Mouse (Mus musculus): Measurements from ENCODE around the gene Slc31a1. TPM values are rescaled to one million over a fixed set of nuclear protein-coding genes. Genes with fewer than 3 reads are reported as not detected.

Slc31a1 gene
- total and polyA plus RNA-seq, 2 experiments, result 75.3 to 88.4 TPM

DNA sequence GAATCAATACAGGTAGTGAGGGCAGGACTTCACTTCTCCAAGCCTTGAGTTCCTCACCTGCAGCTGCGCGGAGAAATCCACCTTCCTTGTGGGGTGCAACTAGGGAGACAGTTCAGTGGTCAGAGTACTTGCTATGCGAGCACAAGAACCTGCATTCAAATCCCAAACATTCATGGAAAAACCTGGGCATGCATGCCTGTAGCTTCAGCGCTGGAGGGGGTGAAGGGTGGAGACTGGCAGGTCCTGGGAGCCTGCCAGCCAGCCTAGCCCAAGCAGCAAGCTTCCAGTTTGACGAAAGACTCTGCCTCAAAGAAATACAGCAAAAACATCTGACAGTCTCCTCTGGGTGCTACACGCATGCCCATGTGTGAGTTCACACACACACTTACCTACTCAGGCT is 74.6 kb downstream of the Slc31a1 start, which contains the start of gene Rnf183:
Gene Rnf183 (minus strand): TSS at position 172 of the 400 bp plus-strand sequence.
- H3K27ac ChIP-seq (replicated peaks; ENCODE audit: insufficient read depth, low read depth, low read length), result no peak within 1 kb of the TSS
- H3K4me1 ChIP-seq (ENCODE audit: control insufficient read depth, insufficient read depth, low read length), result no peaks in the 10 kb centered on the region
- no peak for DNase-seq (ENCODE audit: extremely low read depth, low read depth, low spot score)
- H3K27me3 ChIP-seq (ENCODE audit: control insufficient read depth, insufficient read depth, low read length), result no peaks in the 10 kb centered on the region
- no peaks in the 10 kb centered on the region for H3K36me3 ChIP-seq (ENCODE audit: control insufficient read depth, insufficient read depth, low read length)
- H3K4me3 ChIP-seq (ENCODE audit: insufficient read depth, low read depth, low read length), result no peak within 1 kb of the TSS
- WGBS, result 91% methylated on average over 6 of the region's 6 CpGs
- H3K9ac ChIP-seq (ENCODE audit: low read depth, low read length), result no peak within 1 kb of the TSS
- TF ChIP-seq CTCF (IDR thresholded peaks at IDR 0.05; ENCODE audit: low read depth, low read length) (no peak), POLR2A (IDR thresholded peaks at IDR 0.05; ENCODE audit: extremely low read depth, insufficient read depth, low read length) (no peak)
- H3K79me2 ChIP-seq (ENCODE audit: control insufficient read depth, insufficient read depth, low read length), result no peaks in the 10 kb centered on the region

DNA sequence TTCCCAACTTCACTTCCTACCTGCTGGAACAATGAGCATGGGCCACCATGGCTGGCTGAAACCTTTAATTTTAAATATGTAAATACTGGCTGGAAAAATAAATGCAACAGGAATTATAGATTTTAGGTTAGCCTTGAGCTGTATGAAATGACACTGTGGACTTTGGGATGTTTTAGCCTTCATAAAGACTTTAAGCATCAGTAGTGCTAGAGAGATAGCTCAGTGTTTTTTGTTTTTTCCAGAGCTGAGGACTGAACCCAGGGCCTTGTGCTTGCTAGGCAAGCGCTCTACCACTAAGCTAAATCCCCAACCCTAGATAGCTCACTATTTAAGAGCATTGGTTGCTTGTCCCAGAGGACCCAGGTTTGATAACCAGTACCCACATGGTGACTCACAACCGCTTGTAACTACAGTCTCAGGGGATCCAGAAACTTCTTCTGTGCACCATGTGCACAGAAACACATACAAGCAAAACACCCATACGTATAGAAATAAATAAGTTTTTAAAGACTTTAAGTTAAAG is 76.8 kb downstream of the Slc31a1 start:
- no peak overlapping the region for H3K27ac ChIP-seq (replicated peaks; ENCODE audit: insufficient read depth, low read depth, low read length)
- H3K4me3 ChIP-seq (ENCODE audit: insufficient read depth, low read depth, low read length), result no peak overlapping the region
- no peaks in the 10 kb centered on the region for H3K79me2 ChIP-seq (ENCODE audit: control insufficient read depth, insufficient read depth, low read length)
- peaks cover 5% of the 10 kb centered on the region for H3K4me1 ChIP-seq (ENCODE audit: control insufficient read depth, insufficient read depth, low read length)
- H3K36me3 ChIP-seq (ENCODE audit: control insufficient read depth, insufficient read depth, low read length), result no peaks in the 10 kb centered on the region
- no peaks in the 10 kb centered on the region for H3K27me3 ChIP-seq (ENCODE audit: control insufficient read depth, insufficient read depth, low read length)
- TF ChIP-seq CTCF (IDR thresholded peaks at IDR 0.05; ENCODE audit: low read depth, low read length) (no peak), POLR2A (IDR thresholded peaks at IDR 0.05; ENCODE audit: extremely low read depth, insufficient read depth, low read length) (no peak)
- no peak for DNase-seq (ENCODE audit: extremely low read depth, low read depth, low spot score)
- H3K9ac ChIP-seq (ENCODE audit: low read depth, low read length), result no peak overlapping the region
- 92% methylated on average over 3 of the region's 3 CpGs for WGBS

DNA sequence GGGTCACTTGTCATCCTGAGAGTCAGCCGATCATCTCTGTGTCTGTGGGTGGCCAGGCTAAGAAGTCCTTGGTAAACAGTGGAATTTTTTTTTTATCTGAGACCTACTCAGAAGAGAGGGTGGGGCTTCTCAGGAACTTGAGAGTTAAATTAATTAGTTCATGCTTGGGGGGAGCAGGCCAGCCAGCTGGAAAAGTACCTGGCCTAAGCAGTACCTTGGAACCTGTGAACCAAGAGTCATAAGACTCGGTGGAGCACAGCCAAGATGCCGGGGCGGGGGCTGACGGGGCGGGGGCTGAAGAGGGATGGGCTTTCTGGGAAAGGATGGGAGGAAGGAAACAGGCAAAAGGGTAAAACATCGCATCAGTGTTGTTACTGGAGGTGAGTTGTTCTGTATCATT is 77.3 kb downstream of the Slc31a1 start:
- 88% methylated on average over 7 of the region's 7 CpGs for WGBS
- H3K27ac ChIP-seq (replicated peaks; ENCODE audit: insufficient read depth, low read depth, low read length), result no peak overlapping the region
- no peaks in the 10 kb centered on the region for H3K27me3 ChIP-seq (ENCODE audit: control insufficient read depth, insufficient read depth, low read length)
- no peak overlapping the region for H3K9ac ChIP-seq (ENCODE audit: low read depth, low read length)
- TF ChIP-seq CTCF (IDR thresholded peaks at IDR 0.05; ENCODE audit: low read depth, low read length), result no peak
- no peak for TF ChIP-seq POLR2A (IDR thresholded peaks at IDR 0.05; ENCODE audit: extremely low read depth, insufficient read depth, low read length)
- H3K79me2 ChIP-seq (ENCODE audit: control insufficient read depth, insufficient read depth, low read length), result no peaks in the 10 kb centered on the region
- H3K36me3 ChIP-seq (ENCODE audit: control insufficient read depth, insufficient read depth, low read length), result no peaks in the 10 kb centered on the region
- peaks cover 5% of the 10 kb centered on the region for H3K4me1 ChIP-seq (ENCODE audit: control insufficient read depth, insufficient read depth, low read length)
- H3K4me3 ChIP-seq (ENCODE audit: insufficient read depth, low read depth, low read length), result no peak overlapping the region
- no peak for DNase-seq (ENCODE audit: extremely low read depth, low read depth, low spot score)

DNA sequence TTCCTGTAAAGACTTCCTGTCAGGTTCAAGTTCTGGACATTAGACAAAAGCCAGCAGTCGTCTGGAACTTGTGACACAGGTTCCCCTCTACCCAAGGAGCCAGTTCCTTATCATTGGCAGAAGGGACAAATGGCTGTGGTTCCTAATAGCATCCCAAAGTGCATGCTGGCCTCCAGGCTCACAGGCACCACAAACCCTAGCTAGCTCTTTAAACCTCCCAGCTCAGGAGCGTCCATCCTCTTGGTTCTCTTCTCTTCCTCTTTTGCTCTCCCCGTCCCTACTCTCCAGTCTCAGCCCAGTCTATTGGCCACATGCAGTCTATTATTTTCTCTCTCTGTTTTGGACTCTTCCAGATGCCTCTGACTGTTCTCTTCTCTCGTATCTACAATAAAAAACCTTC is 79.3 kb downstream of the Slc31a1 start:
- Histone ChIP-seq H3K9ac (ENCODE audit: low read depth, low read length) (no peak overlapping the region), H3K27ac (replicated peaks; ENCODE audit: insufficient read depth, low read depth, low read length) (no peak overlapping the region), H3K36me3 (ENCODE audit: control insufficient read depth, insufficient read depth, low read length) (no peaks in the 10 kb centered on the region), H3K79me2 (ENCODE audit: control insufficient read depth, insufficient read depth, low read length) (no peaks in the 10 kb centered on the region), H3K4me3 (ENCODE audit: insufficient read depth, low read depth, low read length) (no peak overlapping the region), H3K4me1 (ENCODE audit: control insufficient read depth, insufficient read depth, low read length) (peaks cover 5% of the 10 kb centered on the region), H3K27me3 (ENCODE audit: control insufficient read depth, insufficient read depth, low read length) (no peaks in the 10 kb centered on the region)
- 81% methylated on average over 4 of the region's 4 CpGs for WGBS
- no peak for DNase-seq (ENCODE audit: extremely low read depth, low read depth, low spot score)
- TF ChIP-seq CTCF (IDR thresholded peaks at IDR 0.05; ENCODE audit: low read depth, low read length), result no peak
- no peak for TF ChIP-seq POLR2A (IDR thresholded peaks at IDR 0.05; ENCODE audit: extremely low read depth, insufficient read depth, low read length)

DNA sequence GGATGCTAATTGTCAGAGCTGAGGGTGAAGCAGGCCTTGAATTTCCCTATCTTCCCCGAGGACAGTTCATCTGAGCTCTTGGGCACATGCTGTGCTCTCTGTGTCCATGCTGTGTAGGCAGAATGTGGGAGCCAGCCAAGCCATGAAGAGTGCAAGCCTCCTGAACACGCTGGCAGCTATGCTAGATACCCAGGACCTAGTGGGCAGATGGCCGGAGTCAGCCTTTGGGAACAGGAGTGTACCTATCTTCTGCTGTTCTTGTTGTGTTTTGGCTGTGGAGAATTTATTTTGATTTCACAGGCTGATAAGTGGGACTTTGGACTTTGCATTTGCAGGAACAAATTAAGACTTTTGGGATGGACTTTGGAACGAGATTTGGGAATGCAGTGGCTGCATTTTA is 80.0 kb downstream of the Slc31a1 start:
- 15% methylated on average over 4 of the region's 4 CpGs for WGBS
- TF ChIP-seq CTCF (IDR thresholded peaks at IDR 0.05; ENCODE audit: low read depth, low read length), result no peak
- TF ChIP-seq POLR2A (IDR thresholded peaks at IDR 0.05; ENCODE audit: extremely low read depth, insufficient read depth, low read length), result no peak
- Histone ChIP-seq H3K27ac (replicated peaks; ENCODE audit: insufficient read depth, low read depth, low read length) (no peak overlapping the region), H3K9ac (ENCODE audit: low read depth, low read length) (no peak overlapping the region), H3K4me3 (ENCODE audit: insufficient read depth, low read depth, low read length) (no peak overlapping the region), H3K27me3 (ENCODE audit: control insufficient read depth, insufficient read depth, low read length) (no peaks in the 10 kb centered on the region), H3K36me3 (ENCODE audit: control insufficient read depth, insufficient read depth, low read length) (no peaks in the 10 kb centered on the region), H3K79me2 (ENCODE audit: control insufficient read depth, insufficient read depth, low read length) (no peaks in the 10 kb centered on the region), H3K4me1 (ENCODE audit: control insufficient read depth, insufficient read depth, low read length) (peaks cover 5% of the 10 kb centered on the region)
- peak; percentile 89 for DNase-seq (ENCODE audit: extremely low read depth, low read depth, low spot score)

DNA sequence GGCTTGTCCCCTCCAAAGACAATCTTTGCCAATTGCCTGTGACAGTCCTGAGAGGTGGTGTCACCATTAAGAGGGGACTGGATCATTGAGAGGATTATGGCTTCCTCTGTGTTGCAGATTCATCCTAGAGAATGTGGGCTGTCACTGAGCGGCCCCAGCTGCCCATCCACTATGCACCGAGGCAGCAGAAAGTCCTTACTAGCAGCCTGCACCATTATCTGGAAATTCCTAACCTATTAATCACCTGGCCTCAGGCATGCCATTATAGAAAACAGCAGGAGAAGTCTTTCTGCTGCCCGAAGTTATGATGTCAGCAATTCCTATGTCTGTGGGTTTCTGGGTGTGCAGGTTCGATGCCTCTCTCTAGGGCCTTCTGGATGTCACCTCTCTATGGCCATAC is 80.5 kb downstream of the Slc31a1 start:
- no peak for TF ChIP-seq CTCF (IDR thresholded peaks at IDR 0.05; ENCODE audit: low read depth, low read length)
- no peak for TF ChIP-seq POLR2A (IDR thresholded peaks at IDR 0.05; ENCODE audit: extremely low read depth, insufficient read depth, low read length)
- no peak overlapping the region; the same call in 1 of the 2 replicates for H3K27ac ChIP-seq (replicated peaks; ENCODE audit: insufficient read depth, low read depth, low read length)
- 85% methylated on average over 4 of the region's 4 CpGs for WGBS

More for the DNA sequence above, 80.5 kb downstream of the Slc31a1 start:
- no peaks in the 10 kb centered on the region for H3K79me2 ChIP-seq (ENCODE audit: control insufficient read depth, insufficient read depth, low read length)
- no peak for DNase-seq (ENCODE audit: extremely low read depth, low read depth, low spot score)
- H3K4me1 ChIP-seq (ENCODE audit: control insufficient read depth, insufficient read depth, low read length), result peaks cover 5% of the 10 kb centered on the region
- no peak overlapping the region for H3K4me3 ChIP-seq (ENCODE audit: insufficient read depth, low read depth, low read length)
- no peaks in the 10 kb centered on the region for H3K27me3 ChIP-seq (ENCODE audit: control insufficient read depth, insufficient read depth, low read length)
- no peaks in the 10 kb centered on the region for H3K36me3 ChIP-seq (ENCODE audit: control insufficient read depth, insufficient read depth, low read length)
- no peak overlapping the region for H3K9ac ChIP-seq (ENCODE audit: low read depth, low read length)

Other genes with a start within 250 kb of the Slc31a1 start
- gene Mup21, start 209.9 kb upstream of the Slc31a1 start, total RNA-seq (2014; rRNA removed), result 5.9 and 7.9 TPM in 2 replicates
- 0.20 and 0.40 TPM in 2 replicates for gene Mup21, start 209.9 kb upstream of the Slc31a1 start, polyA plus RNA-seq (2012; rRNA removed)
- gene Zfp37, start 129.7 kb upstream of the Slc31a1 start, total RNA-seq (2014; rRNA removed), result 0.27 and 0.37 TPM in 2 replicates
- 0.05 and 0.06 TPM in 2 replicates for gene Zfp37, start 129.7 kb upstream of the Slc31a1 start, polyA plus RNA-seq (2012; rRNA removed)
- 9.7 and 10.2 TPM in 2 replicates for gene Slc31a2, start 98.2 kb upstream of the Slc31a1 start, total RNA-seq (2014; rRNA removed)
- gene Slc31a2, start 98.2 kb upstream of the Slc31a1 start, polyA plus RNA-seq (2012; rRNA removed), result 9.3 and 12.8 TPM in 2 replicates
- gene Fkbp15, start 179 bp upstream of the Slc31a1 start, total RNA-seq (2014; rRNA removed), result 22.7 and 24.5 TPM in 2 replicates
- 17.4 and 20.0 TPM in 2 replicates for gene Fkbp15, start 179 bp upstream of the Slc31a1 start, polyA plus RNA-seq (2012; rRNA removed)
- gene Cdc26, start 47.9 kb downstream of the Slc31a1 start, total RNA-seq (2014; rRNA removed), result 46.9 and 52.6 TPM in 2 replicates
- 13.5 and 14.8 TPM in 2 replicates for gene Cdc26, start 47.9 kb downstream of the Slc31a1 start, polyA plus RNA-seq (2012; rRNA removed)
- 3.9 and 4.6 TPM in 2 replicates for gene Prpf4, start 48.1 kb downstream of the Slc31a1 start, total RNA-seq (2014; rRNA removed)
- gene Prpf4, start 48.1 kb downstream of the Slc31a1 start, polyA plus RNA-seq (2012; rRNA removed), result 4.4 and 7.3 TPM in 2 replicates
- gene Rnf183, start 74.5 kb downstream of the Slc31a1 start, total RNA-seq (2014; rRNA removed), result not detected in 2 replicates
- not detected in 2 replicates for gene Rnf183, start 74.5 kb downstream of the Slc31a1 start, polyA plus RNA-seq (2012; rRNA removed)
- 0.07 and 0.09 TPM in 2 replicates for gene Wdr31, start 110.2 kb downstream of the Slc31a1 start, total RNA-seq (2014; rRNA removed)
- 0.07 TPM in 1 of 2 replicates, not detected in the other for gene Wdr31, start 110.2 kb downstream of the Slc31a1 start, polyA plus RNA-seq (2012; rRNA removed)
- gene Bspry, start 119.3 kb downstream of the Slc31a1 start, total RNA-seq (2014; rRNA removed), result 0.09 TPM in 1 of 2 replicates, not detected in the other
- 0.19 and 0.26 TPM in 2 replicates for gene Bspry, start 119.3 kb downstream of the Slc31a1 start, polyA plus RNA-seq (2012; rRNA removed)
- gene Hdhd3, start 142.7 kb downstream of the Slc31a1 start, total RNA-seq (2014; rRNA removed), result 14.0 and 14.9 TPM in 2 replicates
- 61.4 and 73.7 TPM in 2 replicates for gene Hdhd3, start 142.7 kb downstream of the Slc31a1 start, polyA plus RNA-seq (2012; rRNA removed)
- gene Alad, start 159.2 kb downstream of the Slc31a1 start, total RNA-seq (2014; rRNA removed), result 114 and 123 TPM in 2 replicates
- gene Alad, start 159.2 kb downstream of the Slc31a1 start, polyA plus RNA-seq (2012; rRNA removed), result 328 and 437 TPM in 2 replicates
- 11.7 and 13.4 TPM in 2 replicates for gene Pole3, start 164.3 kb downstream of the Slc31a1 start, total RNA-seq (2014; rRNA removed)
- 9.1 and 9.3 TPM in 2 replicates for gene Pole3, start 164.3 kb downstream of the Slc31a1 start, polyA plus RNA-seq (2012; rRNA removed)
- not detected in 2 replicates for gene 4933430I17Rik, start 164.6 kb downstream of the Slc31a1 start, total RNA-seq (2014; rRNA removed)
- gene 4933430I17Rik, start 164.6 kb downstream of the Slc31a1 start, polyA plus RNA-seq (2012; rRNA removed), result not detected in 2 replicates
- gene Rgs3, start 199.1 kb downstream of the Slc31a1 start, total RNA-seq (2014; rRNA removed), result 7.0 and 9.6 TPM in 2 replicates
- gene Rgs3, start 199.1 kb downstream of the Slc31a1 start, polyA plus RNA-seq (2012; rRNA removed), result 8.3 and 13.0 TPM in 2 replicates